Mouse (Mus musculus) MEL (cell line): Measurements from ENCODE around the gene Dis3l.

Experiments used
- CTCF ChIP-seq, 3 experiments: IDR thresholded peaks in 2 of 3; conservative IDR thresholded peaks in 1 of 3; 2 replicates each; pipeline ENCODE4 v1.5.1; 2011 to 2012; ENCODE audit warnings: low read length in 3 of 3, low read depth in 2 of 3, mild to moderate bottlenecking in 2 of 3, improper control_type of control experiment in 1 of 3, inconsistent platforms in 1 of 3, mixed read lengths in 1 of 3, moderate library complexity in 1 of 3; ENCODE audit not compliant: control insufficient read depth in 1 of 3, insufficient read depth in 1 of 3, poor library complexity in 1 of 3, severe bottlenecking in 1 of 3
- MAFK ChIP-seq: IDR thresholded peaks from 2 replicates; pipeline ENCODE4 v1.6.1; 2011; ENCODE audit warnings: low read depth, mild to moderate bottlenecking, low read length, improper control_type of control experiment, borderline replicate concordance
- MAX ChIP-seq: IDR thresholded peaks from 2 replicates; pipeline ENCODE4 v1.6.1; 2011; ENCODE audit warnings: low read length, improper control_type of control experiment
- RCOR1 ChIP-seq: IDR thresholded peaks from 2 replicates; pipeline ENCODE4 v1.6.1; 2012; ENCODE audit warnings: low read depth, mild to moderate bottlenecking, inconsistent platforms, low read length, improper control_type of control experiment
- UBTF ChIP-seq: IDR thresholded peaks from 2 replicates; pipeline ENCODE4 v1.6.1; 2012; ENCODE audit warnings: low read depth, mild to moderate bottlenecking, inconsistent platforms, low read length, improper control_type of control experiment, moderate library complexity, borderline replicate concordance; ENCODE audit not compliant: insufficient read depth

DNA sequence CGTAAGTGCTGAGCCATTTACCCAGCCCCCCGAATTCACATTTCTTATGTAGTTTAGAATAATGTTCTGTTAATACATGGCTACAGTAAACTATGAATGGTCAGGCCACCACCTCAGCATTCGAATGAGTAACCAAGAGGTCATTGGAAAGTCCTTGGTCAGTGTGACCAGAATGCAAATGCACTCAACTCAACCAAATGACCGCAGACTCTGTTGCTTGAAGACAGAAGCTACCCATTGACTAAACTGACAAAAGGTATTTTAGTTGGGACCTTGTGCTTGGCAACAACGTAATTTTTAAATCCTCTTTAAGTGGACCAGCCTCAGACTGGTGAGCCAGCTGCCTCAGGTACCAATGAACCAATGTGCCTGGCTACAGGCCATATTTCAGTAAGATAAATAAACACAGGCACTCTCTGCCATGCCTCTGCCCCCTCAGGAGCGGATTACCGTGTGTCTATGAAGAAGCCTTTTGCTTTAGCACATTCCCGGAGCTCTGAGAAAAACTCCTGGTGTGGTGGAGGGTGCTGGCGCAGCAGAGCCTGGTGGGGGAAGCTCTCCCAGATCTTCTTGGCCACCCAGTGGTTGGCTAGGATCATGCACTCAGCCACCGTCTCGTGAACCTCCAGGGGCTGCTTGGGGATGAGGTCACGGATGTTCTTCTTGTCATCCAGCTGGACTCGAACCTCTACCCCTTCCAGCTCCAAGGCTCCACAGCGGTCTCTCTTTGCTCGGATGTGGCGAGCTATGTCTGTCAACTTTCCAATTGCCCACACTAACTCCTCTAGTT is 29.9 kb downstream of the Dis3l start:
- peak in 1 of 3 experiments; percentile 16; a peak in 2 of 6 replicates for TF ChIP-seq CTCF (IDR thresholded peaks at IDR 0.05 in 2 of 3, conservative IDR thresholded peaks at IDR 0.05 in 1 of 3; ENCODE audit: control insufficient read depth in 1 of 3, insufficient read depth in 1 of 3, low read depth in 2 of 3, low read length in 3 of 3, poor library complexity in 1 of 3, severe bottlenecking in 1 of 3)
- TF ChIP-seq RCOR1: no peak
- TF ChIP-seq MAFK: no peak
- TF ChIP-seq MAX: no peak
- TF ChIP-seq UBTF: no peak
